Mouse (Mus musculus) heart, postnatal 0 days (tissue): ENCODE results near the gene Aknad1.

Experiments
- CTCF ChIP-seq: IDR thresholded peaks from 2 replicates; pipeline ENCODE4 v1.5.1; 2016; ENCODE audit warnings: antibody characterized with exemption, control low read depth, low read depth
- EP300 ChIP-seq: IDR thresholded peaks from 2 replicates; pipeline ENCODE4 v1.6.1; 2016; ENCODE audit warnings: antibody characterized with exemption, low read depth

- no peak for TF ChIP-seq CTCF
- TF ChIP-seq EP300: no peak
These were observed 76.2 kb downstream of the Aknad1 start for GRCm38 (mm10) chr3:108815631-108816030.
